Mouse (Mus musculus): ENCODE results near the gene Btbd35f3.
"Not testable (repeated sequence)": the region's sequence is repeated elsewhere in the genome, so short reads cannot be mapped to it uniquely, and the experiment has no call there.

Btbd35f3 gene

DNA sequence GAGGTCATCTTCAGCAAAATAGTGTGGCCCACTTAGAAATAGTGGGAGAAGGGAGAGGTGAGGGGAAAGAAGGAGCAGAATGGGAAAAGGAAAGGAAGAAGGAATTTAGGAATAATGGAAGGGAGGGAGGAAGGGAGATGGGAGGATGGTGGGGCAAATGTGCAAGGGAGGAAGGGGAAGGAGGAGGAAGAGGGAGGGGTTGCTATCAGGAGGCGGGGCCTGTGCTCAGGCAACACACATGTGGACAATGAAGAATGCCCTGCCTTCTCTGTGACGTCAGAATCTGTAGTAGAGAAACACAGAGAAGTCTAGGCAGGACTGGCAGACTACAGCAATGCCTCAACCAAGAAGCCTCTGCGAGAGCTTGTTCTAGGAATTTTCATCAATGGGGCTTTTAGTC is at the start of gene Btbd35f3:
Gene Btbd35f3 (plus strand): TSS at position 301 of the 400 bp plus-strand sequence.
- CTCF ChIA-PET, result not testable (repeated sequence)

Measured in spleen, embryonic (tissue).